Mouse (Mus musculus) liver, embryonic 11.5 days (tissue): ENCODE results near the gene Hcfc1r1. TPM values are rescaled to one million over a fixed set of nuclear protein-coding genes. Genes with fewer than 3 reads are reported as not detected.
A peak's percentile ranks its signal among the peaks of the same experiment; 100 is the strongest.

Experiments
- ATAC-seq: fragments of 200-750 bp; cut with Nextera tagmentation; replicated peaks from 2 replicates; pipeline ENCODE4 v1.8.0; 2017; ENCODE audit warnings: moderate number of reproducible peaks, mild to moderate bottlenecking, moderate TSS enrichment, moderate library complexity; ENCODE audit not compliant: low FRiP score
- DNase-seq: peaks from one replicate; pipeline ENCODE4 v3.0.0-alpha.2; 2017; ENCODE audit warnings: low spot score
- H3K27ac ChIP-seq: fragments of 300-500 bp; sonication (generic); 2 replicates; pipeline ENCODE4 v1.5.1; 2014; ENCODE audit warnings: mild to moderate bottlenecking, low read depth, low read length, control low read depth
- H3K27me3 ChIP-seq: fragments of 300-500 bp; sonication (generic); replicated peaks from 2 replicates; pipeline ENCODE4 v1.6.1; 2014; ENCODE audit warnings: low read length, mixed read lengths; ENCODE audit not compliant: control insufficient read depth, insufficient read depth
- H3K36me3 ChIP-seq: fragments of 300-500 bp; sonication (generic); 2 replicates; pipeline ENCODE4 v1.6.1; 2014; ENCODE audit warnings: mild to moderate bottlenecking, low read length, moderate library complexity, mixed read lengths; ENCODE audit not compliant: control insufficient read depth, insufficient read depth
- H3K4me1 ChIP-seq: fragments of 300-500 bp; sonication (generic); replicated peaks from 2 replicates; pipeline ENCODE4 v1.6.1; 2014; ENCODE audit warnings: low read length, mixed read lengths; ENCODE audit not compliant: control insufficient read depth, insufficient read depth
- H3K4me2 ChIP-seq: fragments of 300-500 bp; sonication (generic); 2 replicates; pipeline ENCODE4 v1.6.1; 2014; ENCODE audit warnings: mild to moderate bottlenecking, control low read depth, moderate library complexity
- H3K4me3 ChIP-seq: fragments of 300-500 bp; sonication (generic); 2 replicates; pipeline ENCODE4 v1.5.1; 2014; ENCODE audit warnings: low read depth, low read length, control low read depth
- H3K9ac ChIP-seq: fragments of 300-500 bp; sonication (generic); 2 replicates; pipeline ENCODE4 v1.6.1; 2014; ENCODE audit warnings: low read depth, low read length, control low read depth
- H3K9me3 ChIP-seq: fragments of 300-500 bp; sonication (generic); 2 replicates; pipeline ENCODE4 v1.6.1; 2016; ENCODE audit warnings: low read length, inconsistent platforms, mixed read lengths; ENCODE audit not compliant: control insufficient read depth
- WGBS: fragments of 180-500 bp; shearing (Covaris S2); extraction: QIAGEN DNeasy Blood & Tissue Kit; methylation state at CpG from one replicate; pipeline ENCODE4 v1.1.7; 2014; 5-methylcytosine and 5-hydroxymethylcytosine counted together
- polyA plus RNA-seq: library from polyadenylated mRNA; unstranded; fragments of >200 nt; fragmentation: Nextera tagmentation; extraction: Ambion mirVana; gene quantifications from 2 replicates; pipeline ENCODE4 v1.2.1, GENCODE M21; 2014

Hcfc1r1 gene
- 36.5 and 36.6 TPM in 2 replicates for polyA plus RNA-seq

DNA sequence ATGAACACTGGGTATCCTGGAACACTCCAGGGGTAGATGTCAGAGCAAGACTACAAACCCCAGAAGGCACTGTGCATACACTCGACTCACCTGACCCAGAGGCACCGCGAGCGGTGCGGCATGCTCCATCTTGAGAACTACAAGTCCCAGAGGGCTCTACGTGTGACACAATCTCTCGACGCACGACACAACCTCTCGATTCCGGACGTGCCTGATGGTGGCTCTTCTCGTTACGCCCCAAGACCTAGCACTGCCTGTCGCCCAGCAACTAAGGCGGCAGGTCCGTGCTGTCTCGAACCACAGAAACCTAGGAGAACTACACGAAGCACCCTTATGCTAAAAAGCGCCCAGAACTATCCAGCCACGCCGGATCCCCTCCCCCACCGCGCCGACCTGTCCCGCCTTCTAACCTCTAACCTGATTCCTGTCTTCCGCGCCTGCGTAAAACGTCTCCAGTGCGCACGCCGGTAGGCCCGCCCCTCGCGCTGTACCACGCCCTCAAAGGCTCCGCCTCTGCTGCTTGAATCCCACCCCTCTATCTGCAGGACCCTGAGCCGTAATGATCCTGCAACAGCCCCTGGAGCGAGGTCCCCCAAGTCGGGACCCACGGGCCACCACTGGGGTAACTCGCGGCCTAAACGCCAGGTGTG lies at the start of gene Hcfc1r1, which contains the start of gene Thoc6:
TSS of gene Hcfc1r1 (plus strand) at position 173 of the 650 bp plus-strand sequence.
TSS of gene Thoc6 (minus strand) at position 459 of the 650 bp plus-strand sequence.
- ATAC-seq (peak; percentile 94), DNase-seq (peak; percentile 93)
- under 1% methylated on average over 45 of the region's 45 CpGs for WGBS
- Histone ChIP-seq H3K4me3 (peak within 1 kb of the TSS; percentile 71), H3K27ac (peak within 1 kb of the TSS; percentile 56), H3K9me3 (no peaks in the 10 kb centered on the region), H3K4me1 (peaks cover 27% of the 10 kb centered on the region), H3K36me3 (peaks cover 5% of the 10 kb centered on the region), H3K4me2 (peak within 1 kb of the TSS; percentile 85), H3K27me3 (peaks cover 8% of the 10 kb centered on the region), H3K9ac (peak within 1 kb of the TSS; percentile 69)

GRCm38 (mm10) chr17:23627813-23628212 lies 45.6 kb upstream of the Hcfc1r1 start:
- Histone ChIP-seq H3K9me3 (no peaks in the 10 kb centered on the region), H3K9ac (no peak overlapping the region), H3K27me3 (peaks cover 10% of the 10 kb centered on the region), H3K4me1 (no peaks in the 10 kb centered on the region), H3K36me3 (no peaks in the 10 kb centered on the region), H3K27ac (no peak overlapping the region), H3K4me2 (no peak overlapping the region), H3K4me3 (no peak overlapping the region)
- whole genome bisulfite sequencing, result 43% methylated on average over 7 of the region's 7 CpGs
- ATAC-seq, result no peak
- no peak for DNase-seq

DNA sequence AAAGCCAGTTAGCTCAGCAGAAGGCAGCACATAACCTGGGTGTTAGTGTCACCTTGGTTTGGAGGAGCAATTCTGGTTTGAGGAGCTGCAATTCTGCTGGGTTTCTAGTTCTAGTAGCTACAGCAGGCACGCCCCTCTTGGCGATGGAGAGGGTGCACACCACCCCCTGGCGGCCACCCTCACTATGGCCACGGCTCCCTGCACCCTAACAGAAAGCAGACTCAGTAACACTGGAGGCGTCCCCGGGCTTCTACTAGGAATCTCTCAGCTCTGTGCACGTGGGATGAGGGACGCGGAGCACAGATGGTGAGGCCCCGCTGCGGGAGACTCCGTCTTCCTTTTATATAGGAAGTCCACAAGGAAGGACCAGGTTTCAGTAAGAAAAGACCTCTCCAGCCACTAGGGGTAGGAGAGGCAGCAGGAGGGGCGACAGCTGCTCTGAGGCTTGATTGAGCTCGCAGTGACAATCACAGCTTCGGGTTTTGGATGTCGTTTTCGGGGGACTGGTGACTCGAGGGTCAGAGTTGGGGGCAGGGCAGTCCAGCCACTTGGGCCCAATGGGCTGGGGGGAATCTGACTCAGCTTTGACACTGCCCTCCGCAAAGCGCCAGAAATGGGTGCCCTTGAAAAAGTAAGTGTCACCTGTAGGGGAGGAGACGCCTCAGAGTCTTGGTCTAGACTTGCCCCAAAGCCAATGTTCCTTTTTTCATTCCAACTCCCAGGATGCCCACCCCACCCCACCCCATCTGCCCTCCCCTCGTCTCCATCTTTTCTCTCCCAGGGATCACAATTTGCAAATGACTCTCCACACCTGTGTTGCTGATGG lies 43.0 kb upstream of the Hcfc1r1 start:
- peaks cover 10% of the 10 kb centered on the region for H3K27me3 ChIP-seq
- ATAC-seq (peak; percentile 82), DNase-seq (peak; percentile 75)
- WGBS, result 16% methylated on average over 22 of the region's 22 CpGs
- H3K9me3 ChIP-seq, result no peaks in the 10 kb centered on the region
- H3K9ac ChIP-seq, result no peak overlapping the region
- no peak overlapping the region for H3K27ac ChIP-seq
- no peaks in the 10 kb centered on the region for H3K36me3 ChIP-seq
- H3K4me3 ChIP-seq, result 0 out of 2 replicates have a peak overlapping the region, but pooled peaks have one; percentile 5
- H3K4me1 ChIP-seq, result no peaks in the 10 kb centered on the region
- H3K4me2 ChIP-seq, result peak overlapping the region; percentile 44

GRCm38 (mm10) chr17:23631241-23631640 lies 42.2 kb upstream of the Hcfc1r1 start:
- Histone ChIP-seq H3K4me3 (no peak overlapping the region), H3K9me3 (no peaks in the 10 kb centered on the region), H3K4me1 (no peaks in the 10 kb centered on the region), H3K9ac (no peak overlapping the region), H3K27me3 (peaks cover 10% of the 10 kb centered on the region), H3K4me2 (no peak overlapping the region), H3K27ac (no peak overlapping the region), H3K36me3 (no peaks in the 10 kb centered on the region)
- ATAC-seq (no peak), DNase-seq (no peak)
- WGBS, result 68% methylated on average over 8 of the region's 8 CpGs

- H3K9ac ChIP-seq, result no peak within 1 kb of the TSS
Measured at GRCm38 (mm10) chr17:23644613-23645495, 28.5 kb upstream of the Hcfc1r1 start, which contains the start of gene Mmp25. Gene Mmp25 (minus strand): TSS chr17:23645277.

GRCm38 (mm10) chr17:23645894-23646293 lies 27.5 kb upstream of the Hcfc1r1 start:
- Histone ChIP-seq H3K4me3 (no peak overlapping the region), H3K4me1 (no peaks in the 10 kb centered on the region), H3K9me3 (no peaks in the 10 kb centered on the region), H3K27me3 (peaks cover 39% of the 10 kb centered on the region), H3K36me3 (no peaks in the 10 kb centered on the region), H3K4me2 (no peak overlapping the region), H3K27ac (no peak overlapping the region), H3K9ac (no peak overlapping the region)
- no peak for ATAC-seq
- no peak for DNase-seq
- WGBS, result 43% methylated on average over 10 of the region's 10 CpGs

More at GRCm38 (mm10) chr17:23644613-23645495, 28.5 kb upstream of the Hcfc1r1 start, which contains the start of gene Mmp25:
- Histone ChIP-seq H3K9me3 (no peaks in the 10 kb centered on the region), H3K36me3 (no peaks in the 10 kb centered on the region), H3K4me3 (peak within 1 kb of the TSS; percentile 42), H3K27ac (no peak within 1 kb of the TSS), H3K27me3 (peaks cover 39% of the 10 kb centered on the region), H3K4me1 (no peaks in the 10 kb centered on the region), H3K4me2 (peak within 1 kb of the TSS; percentile 70)
- WGBS, result 2% methylated on average over 58 of the region's 58 CpGs
- DNase-seq, result no peak
- ATAC-seq, result 0 out of 2 replicates have a peak, but pooled peaks have one; percentile 36

DNA sequence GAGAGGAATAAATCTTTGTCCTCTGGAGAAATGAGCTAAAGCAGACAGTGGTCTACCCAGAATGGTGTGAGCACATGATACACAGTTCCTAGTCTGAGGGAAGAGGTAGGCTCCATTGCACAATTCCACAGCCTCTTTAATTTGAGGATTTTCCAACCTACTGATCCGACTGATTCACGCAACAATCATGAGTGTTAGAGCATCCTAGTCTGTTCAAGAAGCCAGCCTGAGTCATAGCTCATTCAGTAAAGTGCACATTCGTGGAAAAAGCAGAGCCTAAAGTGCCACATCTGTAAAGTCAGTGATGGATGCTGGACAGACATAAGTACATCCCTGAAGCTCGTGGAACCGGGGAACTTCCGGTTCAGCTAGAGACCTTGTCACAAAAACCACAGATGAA lies 22.0 kb upstream of the Hcfc1r1 start:
- Histone ChIP-seq H3K9ac (no peak overlapping the region), H3K9me3 (no peaks in the 10 kb centered on the region), H3K27me3 (peaks cover 17% of the 10 kb centered on the region), H3K36me3 (no peaks in the 10 kb centered on the region), H3K4me2 (no peak overlapping the region), H3K27ac (no peak overlapping the region), H3K4me3 (no peak overlapping the region), H3K4me1 (no peaks in the 10 kb centered on the region)
- ATAC-seq (no peak), DNase-seq (no peak)
- WGBS, result 67% methylated on average over 6 of the region's 6 CpGs

GRCm38 (mm10) chr17:23653324-23653723 lies 20.1 kb upstream of the Hcfc1r1 start:
- Histone ChIP-seq H3K4me2 (no peak overlapping the region), H3K36me3 (no peaks in the 10 kb centered on the region), H3K27me3 (peaks cover 10% of the 10 kb centered on the region; the same call in 1 of the 2 replicates), H3K4me1 (no peaks in the 10 kb centered on the region), H3K4me3 (no peak overlapping the region), H3K9me3 (no peaks in the 10 kb centered on the region), H3K9ac (no peak overlapping the region), H3K27ac (no peak overlapping the region)
- WGBS, result 69% methylated on average over 1 of the region's 2 CpGs
- ATAC-seq, result no peak
- no peak for DNase-seq
